Mouse (Mus musculus): ENCODE measurements at regions not wholly inside any gene's neighbourhood (a gene's known extent, or its start where the extent isn't known, plus 50 kb on each side); places are given as distances from the start of the nearest gene placed in this dataset.
"Not testable (repeated sequence)": the region's sequence is repeated elsewhere in the genome, so short reads cannot be mapped to it uniquely, and the experiment has no call there.

- in situ Hi-C loops (cut with MboI, MseI), result loop anchor here (10.0 to 25.0 kb wide), 2 partner anchors 319 to 393 kb away; no protein-coding TSS in a partner anchor
These were observed 848.3 kb upstream of the Olfr1507 start for GRCm38 (mm10) chr14:53343849-53344248.

DNA sequence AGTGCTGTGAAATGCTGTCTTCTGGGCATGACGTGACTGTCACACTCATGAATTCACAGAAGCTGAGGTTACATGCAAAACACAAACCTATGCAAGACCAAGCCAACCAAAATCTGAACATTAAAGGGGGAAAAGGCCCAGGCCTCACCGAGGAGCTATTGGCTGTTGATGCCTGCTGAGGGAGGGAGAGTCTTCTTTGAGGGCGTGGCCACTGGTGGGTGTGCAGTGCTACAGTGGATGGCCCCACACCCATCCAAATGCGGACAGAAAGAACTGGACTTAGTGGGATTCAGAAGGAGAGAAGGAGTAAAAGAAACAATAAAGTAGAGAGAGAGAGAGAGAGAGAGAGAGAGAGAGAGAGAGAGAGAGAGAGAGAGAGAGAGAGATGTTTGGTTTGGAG, 843.6 kb upstream of the Olfr1507 start:
- in situ Hi-C loops (cut with MboI, MseI), result loop anchor here (25.0 kb wide), 1 partner anchor 398 kb away; no protein-coding TSS in a partner anchor

GRCm38 (mm10) chr14:53337446-53337845, 841.9 kb upstream of the Olfr1507 start:
- in situ Hi-C loops (cut with MboI, MseI), result loop anchor here (25.0 kb wide), 1 partner anchor 400 kb away; no protein-coding TSS in a partner anchor

DNA sequence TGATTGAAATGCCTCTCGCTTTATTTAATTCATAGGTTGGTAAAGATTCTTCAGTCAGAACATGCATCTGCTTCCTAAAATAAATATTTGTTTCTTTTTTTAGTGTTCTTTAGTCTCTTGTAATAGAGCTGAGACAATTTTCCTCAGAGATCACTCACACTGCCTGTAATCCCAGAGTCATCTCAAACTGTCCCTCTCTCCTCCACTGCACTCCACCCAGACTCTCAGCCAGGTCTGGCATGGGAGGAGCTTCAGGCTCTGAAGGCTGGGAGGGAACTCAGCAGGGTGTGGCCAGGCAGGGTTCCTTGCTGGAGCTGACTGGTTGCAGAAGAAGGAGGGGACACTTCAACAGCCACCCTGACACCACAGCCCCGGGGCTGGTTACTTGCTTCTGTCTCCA, 841.2 kb upstream of the Olfr1507 start:
- in situ Hi-C loops (cut with MboI, MseI), result loop anchor here (25.0 kb wide), 1 partner anchor 401 kb away; no protein-coding TSS in a partner anchor

DNA sequence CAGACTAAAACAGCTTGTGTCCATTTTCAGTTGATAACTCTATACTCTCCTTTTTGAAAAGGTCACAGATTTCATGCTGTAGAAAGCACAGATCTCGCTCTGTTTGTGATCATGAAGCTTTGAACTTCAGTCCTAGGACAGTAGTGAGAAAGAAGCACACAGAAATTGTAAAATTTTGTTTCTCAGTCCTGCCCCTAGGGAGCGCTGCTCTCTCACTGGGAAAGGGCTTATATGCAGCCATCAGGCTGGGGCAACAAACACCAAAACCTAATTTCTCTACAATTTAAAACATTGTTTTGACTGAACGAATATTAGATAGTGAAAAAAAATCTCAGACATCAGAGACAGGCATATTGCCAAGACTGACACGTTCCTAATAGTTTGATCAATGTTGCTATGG, 838.9 kb upstream of the Olfr1507 start:
- in situ Hi-C loops (cut with MboI, MseI), result loop anchor here (25.0 kb wide), 1 partner anchor 403 kb away; no protein-coding TSS in a partner anchor

- in situ Hi-C loops (cut with MboI, MseI), result loop anchor here (25.0 kb wide), 1 partner anchor 406 kb away; no protein-coding TSS in a partner anchor
These were observed 835.6 kb upstream of the Olfr1507 start for GRCm38 (mm10) chr14:53331153-53331552.

GRCm38 (mm10) chr14:53324367-53324766, 828.8 kb upstream of the Olfr1507 start:
- in situ Hi-C loops (cut with MboI, MseI), result not testable (repeated sequence)

DNA sequence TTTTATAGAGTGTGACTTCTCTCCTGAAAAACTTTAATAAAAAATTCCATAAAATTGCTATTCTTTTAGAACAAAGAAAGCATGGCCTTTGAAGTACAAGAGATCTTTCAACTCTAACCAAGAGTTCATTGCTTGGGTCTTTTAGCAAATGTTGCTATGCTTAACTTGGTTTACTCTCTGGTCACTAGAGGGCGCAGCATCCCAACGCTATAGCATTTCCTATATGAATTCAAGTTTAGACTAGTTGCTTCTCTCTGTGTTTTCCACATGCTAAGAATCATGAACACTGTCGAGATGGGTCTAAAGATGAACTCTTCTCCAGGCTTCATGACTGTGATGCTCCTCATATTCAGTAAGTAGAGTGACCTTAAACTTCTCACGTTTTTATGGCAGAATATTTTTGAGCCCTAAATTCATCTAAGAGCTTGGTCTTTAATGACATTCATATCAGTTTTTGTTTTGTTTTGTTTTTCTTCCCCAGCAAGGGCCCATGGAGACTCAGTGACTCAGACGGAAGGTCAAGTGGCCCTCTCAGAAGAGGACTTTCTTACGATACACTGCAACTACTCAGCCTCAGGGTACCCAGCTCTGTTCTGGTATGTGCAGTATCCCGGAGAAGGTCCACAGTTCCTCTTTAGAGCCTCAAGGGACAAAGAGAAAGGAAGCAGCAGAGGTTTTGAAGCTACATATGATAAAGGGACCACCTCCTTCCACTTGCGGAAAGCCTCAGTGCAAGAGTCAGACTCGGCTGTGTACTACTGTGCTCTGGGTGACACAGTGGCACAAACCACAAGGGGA, 823.2 kb upstream of the Olfr1507 start:
- in situ Hi-C loops (cut with MboI, MseI), result not testable (repeated sequence)

DNA sequence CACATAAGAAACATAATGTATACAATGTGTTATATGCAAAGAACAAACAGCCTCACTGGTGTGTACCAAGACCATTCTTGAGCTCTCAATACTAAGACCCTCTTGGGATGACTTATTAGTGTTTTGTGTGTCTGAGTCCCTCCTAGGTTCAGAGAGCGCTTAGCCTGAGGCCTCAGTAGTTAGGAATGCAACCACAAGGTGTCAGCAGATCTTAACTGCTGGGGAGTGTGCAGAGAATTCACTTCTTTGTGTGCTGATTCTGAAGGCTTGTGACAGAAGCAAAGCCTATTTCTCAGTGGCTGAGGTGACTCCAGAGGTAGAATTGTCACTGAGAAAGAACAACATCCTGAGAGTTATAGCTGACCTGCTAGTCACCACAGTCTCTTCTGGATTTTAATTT, 816.9 kb upstream of the Olfr1507 start:
- in situ Hi-C loops (cut with MboI, MseI), result not testable (repeated sequence)

- in situ Hi-C loops (cut with MboI, MseI), result not testable (repeated sequence)
These were observed 807.6 kb upstream of the Olfr1507 start for GRCm38 (mm10) chr14:53303179-53303578.

GRCm38 (mm10) chr14:53302491-53302829, 806.9 kb upstream of the Olfr1507 start:
- in situ Hi-C loops (cut with MboI, MseI), result not testable (repeated sequence)

GRCm38 (mm10) chr14:53301722-53302490, 806.4 kb upstream of the Olfr1507 start:
- in situ Hi-C loops (cut with MboI, MseI), result not testable (repeated sequence)

DNA sequence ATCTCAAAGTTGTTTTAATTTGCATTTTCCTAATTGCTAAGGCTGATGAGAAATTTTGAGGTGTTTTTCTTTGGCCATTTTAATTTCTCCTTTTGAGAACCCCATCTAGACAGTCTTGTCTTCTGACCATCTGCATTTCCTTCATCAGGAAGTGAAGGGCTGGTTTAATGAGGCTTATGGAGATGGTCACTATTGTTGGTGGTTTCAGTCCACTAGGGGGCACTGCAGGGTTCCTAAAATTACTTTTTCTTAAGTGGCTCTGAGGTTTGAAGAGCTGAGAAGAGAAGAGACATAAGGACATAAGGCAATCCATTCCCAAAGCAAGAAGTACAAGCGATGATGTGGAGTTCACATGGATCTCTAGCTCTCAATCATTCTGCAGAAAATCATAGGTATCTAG, 805.6 kb upstream of the Olfr1507 start:
- in situ Hi-C loops (cut with MboI, MseI), result not testable (repeated sequence)

- in situ Hi-C loops (cut with MboI, MseI), result loop anchor here (10.0 kb wide), 1 partner anchor 315 kb away; no protein-coding TSS in a partner anchor
These were observed 804.2 kb upstream of the Olfr1507 start for GRCm38 (mm10) chr14:53299735-53300134.

- in situ Hi-C loops (cut with MboI, MseI), result not testable (repeated sequence)
These were observed 788.0 kb upstream of the Olfr1507 start for GRCm38 (mm10) chr14:53283350-53284141.

GRCm38 (mm10) chr14:53273218-53273617, 777.7 kb upstream of the Olfr1507 start:
- in situ Hi-C loops (cut with MboI, MseI), result loop anchor here (25.0 kb wide), 1 partner anchor 364 kb away; no protein-coding TSS in a partner anchor

GRCm38 (mm10) chr14:53267693-53268092, 772.1 kb upstream of the Olfr1507 start:
- in situ Hi-C loops (cut with MboI, MseI), result loop anchor here (25.0 kb wide), 1 partner anchor 370 kb away; no protein-coding TSS in a partner anchor

DNA sequence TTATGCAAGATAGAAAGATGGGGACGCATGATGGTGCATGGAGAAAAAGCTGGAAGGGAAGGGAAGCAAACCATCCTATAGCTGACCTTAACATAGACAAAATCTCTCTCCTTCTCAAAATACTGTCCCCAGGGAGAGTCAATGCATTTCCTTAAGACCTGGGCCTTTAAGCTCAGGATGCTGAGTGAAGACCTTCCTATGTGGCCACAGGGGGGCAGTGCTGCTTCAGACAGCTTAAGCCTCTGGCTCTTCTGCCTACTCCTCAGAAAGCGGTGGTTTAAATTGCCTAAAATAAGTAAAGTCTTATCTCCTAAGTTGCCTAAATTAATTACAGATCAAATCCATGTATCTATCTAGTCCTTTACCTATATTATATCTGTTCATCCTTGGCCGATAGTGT, 760.4 kb upstream of the Olfr1507 start:
- in situ Hi-C loops (cut with MboI, MseI), result loop anchor here (25.0 kb wide), 1 partner anchor 381 kb away; no protein-coding TSS in a partner anchor

- in situ Hi-C loops (cut with MboI, MseI), result loop anchor here (25.0 kb wide), 1 partner anchor 384 kb away; no protein-coding TSS in a partner anchor
These were observed 757.9 kb upstream of the Olfr1507 start for GRCm38 (mm10) chr14:53253470-53253869.

DNA sequence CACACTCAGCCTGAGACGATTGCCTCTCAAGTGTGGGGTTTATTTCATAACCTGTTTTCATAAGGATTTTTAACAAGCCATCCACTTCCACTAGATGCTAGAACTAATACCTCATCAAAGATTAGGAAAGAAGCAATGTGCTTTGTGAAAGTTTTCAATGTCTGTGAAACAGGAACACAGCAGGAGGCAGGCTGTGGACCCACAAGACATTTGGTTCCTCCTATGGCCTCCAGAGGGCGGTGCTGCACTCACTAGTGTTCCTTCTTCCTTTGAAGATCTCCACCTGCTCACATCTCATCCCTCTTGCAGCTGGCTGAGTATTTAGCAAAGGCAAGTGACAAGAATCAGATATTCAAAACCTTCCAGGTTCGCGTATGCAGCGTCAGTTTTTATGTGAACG, 735.6 kb upstream of the Olfr1507 start:
- in situ Hi-C loops (cut with MboI, MseI), result loop anchor here (25.0 kb wide), 1 partner anchor 319 kb away; no protein-coding TSS in a partner anchor

GRCm38 (mm10) chr14:53224789-53225188, 729.2 kb upstream of the Olfr1507 start:
- in situ Hi-C loops (cut with MboI, MseI), result loop anchor here (25.0 kb wide), 1 partner anchor 312 kb away; no protein-coding TSS in a partner anchor
